Mouse (Mus musculus) kidney, postnatal 36 days (tissue): ENCODE measurements at regions not wholly inside any gene's neighbourhood (a gene's known extent, or its start where the extent isn't known, plus 50 kb on each side); places are given as distances from the start of the nearest gene placed in this dataset.

Experiments
- DNase-seq, 2 experiments: peaks; one replicate each; pipeline ENCODE4 v3.0.0; 2021 to 2022; ENCODE audit warnings: mixed read lengths in 2 of 2

GRCm38 (mm10) chr6:127253935-127254334 is 101.9 kb upstream of the Ccnd2 start:
- DNase-seq = peak in 1 of 2 experiments; percentile 3

- DNase-seq = no peak
Observed at GRCm38 (mm10) chr6:127263903-127264680, 112.1 kb upstream of the Ccnd2 start.

GRCm38 (mm10) chr6:127265063-127265775 is 113.2 kb upstream of the Ccnd2 start:
- DNase-seq = no peak

GRCm38 (mm10) chr6:127265901-127266812 is 114.2 kb upstream of the Ccnd2 start:
- DNase-seq = peak; percentile 88 to 91

- peak; percentile 16 to 36 for DNase-seq
Observed at GRCm38 (mm10) chr6:127266813-127267165, 114.8 kb upstream of the Ccnd2 start.

GRCm38 (mm10) chr6:127269021-127269420 is 117.0 kb upstream of the Ccnd2 start:
- no peak for DNase-seq

- DNase-seq = no peak
Observed at GRCm38 (mm10) chr6:127269525-127270044, 117.6 kb upstream of the Ccnd2 start.

GRCm38 (mm10) chr6:127270774-127271173 is 118.8 kb upstream of the Ccnd2 start:
- DNase-seq = no peak

GRCm38 (mm10) chr6:127271418-127271817 is 119.4 kb upstream of the Ccnd2 start:
- DNase-seq = no peak

GRCm38 (mm10) chr6:127272630-127273029 is 120.6 kb upstream of the Ccnd2 start:
- DNase-seq = peak; percentile 41 to 63

GRCm38 (mm10) chr6:127274732-127275429 is 122.9 kb upstream of the Ccnd2 start:
- peak; percentile 4 to 10 for DNase-seq

GRCm38 (mm10) chr6:127275430-127275784 is 123.4 kb upstream of the Ccnd2 start:
- peak in 1 of 2 experiments; percentile 25 for DNase-seq

- no peak for DNase-seq
Observed at GRCm38 (mm10) chr6:127276362-127276761, 124.4 kb upstream of the Ccnd2 start.

GRCm38 (mm10) chr6:127278402-127278801 is 126.4 kb upstream of the Ccnd2 start:
- DNase-seq = no peak

- DNase-seq = no peak
Observed at GRCm38 (mm10) chr6:127284226-127284625, 132.2 kb upstream of the Ccnd2 start.

- no peak for DNase-seq
Observed at GRCm38 (mm10) chr6:127286681-127287476, 134.9 kb upstream of the Ccnd2 start.

GRCm38 (mm10) chr6:127288946-127289345 is 137.0 kb upstream of the Ccnd2 start:
- DNase-seq = no peak

- no peak for DNase-seq
Observed at GRCm38 (mm10) chr6:127291937-127292336, 139.9 kb upstream of the Ccnd2 start.

GRCm38 (mm10) chr6:127293829-127294228 is 141.8 kb upstream of the Ccnd2 start:
- no peak for DNase-seq

- DNase-seq = no peak
Observed at GRCm38 (mm10) chr6:127298105-127298504, 146.1 kb upstream of the Ccnd2 start.
